Mouse (Mus musculus) frontal cortex, postnatal 14 days (tissue): ENCODE measurements at regions not wholly inside any gene's neighbourhood (a gene's known extent, or its start where the extent isn't known, plus 50 kb on each side); places are given as distances from the start of the nearest gene placed in this dataset.

Experiments
- DNase-seq, 2 experiments: peaks; one replicate each; pipeline ENCODE4 v3.0.0; 2022; ENCODE audit warnings: low spot score in 2 of 2

GRCm38 (mm10) chr1:66099562-66100444, 75.3 kb upstream of the Map2 start:
- DNase-seq = no peak

GRCm38 (mm10) chr1:66101419-66101818, 73.7 kb upstream of the Map2 start:
- no peak for DNase-seq

GRCm38 (mm10) chr1:66104493-66104892, 70.6 kb upstream of the Map2 start:
- DNase-seq = no peak

- no peak for DNase-seq
These were observed 69.9 kb upstream of the Map2 start for GRCm38 (mm10) chr1:66105206-66105605.

- no peak for DNase-seq
These were observed 67.0 kb upstream of the Map2 start for GRCm38 (mm10) chr1:66108051-66108450.

GRCm38 (mm10) chr1:66113916-66114315, 61.2 kb upstream of the Map2 start:
- no peak for DNase-seq

- peak in 1 of 2 experiments; percentile 7 for DNase-seq
These were observed 59.7 kb upstream of the Map2 start for GRCm38 (mm10) chr1:66115330-66115729.
